Mouse (Mus musculus): ENCODE results near the gene Ppil4. TPM values are rescaled to one million over a fixed set of nuclear protein-coding genes. Genes with fewer than 3 reads are reported as not detected.

The Ppil4 gene
- total and polyA plus RNA-seq, 2 experiments from 2014 or later: 13.7 to 24.9 TPM

DNA sequence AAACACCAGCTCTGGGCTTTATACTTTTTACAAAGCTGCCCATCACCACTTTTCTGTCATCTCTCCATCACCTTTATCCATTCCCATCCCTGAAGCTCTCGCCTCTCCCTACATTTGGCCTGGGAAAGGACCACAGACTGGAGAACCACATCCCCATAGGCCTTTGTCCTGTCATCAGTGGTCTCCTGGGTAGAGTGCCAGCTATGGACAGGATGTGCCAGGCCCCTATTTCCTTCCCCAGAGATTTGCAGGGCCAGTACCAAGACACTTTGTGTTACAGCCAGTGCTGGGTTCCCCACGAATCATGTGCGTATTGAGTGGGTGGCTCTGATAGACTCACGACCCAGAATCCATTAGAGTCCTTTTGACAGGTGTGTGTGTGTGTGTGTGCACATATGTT is 53.3 kb downstream of the Ppil4 start:
- WGBS: 94% methylated on average over 4 of the region's 4 CpGs
- ATAC-seq (ENCODE audit: insufficient read depth, low read depth): no peak
- no peak overlapping the region for H3K4me2 ChIP-seq (ENCODE audit: low read depth, low read length)
- no peaks in the 10 kb centered on the region for H3K36me3 ChIP-seq (replicated peaks; ENCODE audit: control insufficient read depth, insufficient read depth, low read length)
- TF ChIP-seq CTCF (IDR thresholded peaks at IDR 0.05; ENCODE audit: low read depth): no peak
- TF ChIP-seq EP300 (IDR thresholded peaks at IDR 0.05; ENCODE audit: low read depth): no peak
- no peak overlapping the region for H3K9ac ChIP-seq (replicated peaks; ENCODE audit: low read depth, low read length)
- H3K4me1 ChIP-seq (ENCODE audit: control insufficient read depth, insufficient read depth): peaks cover 12% of the 10 kb centered on the region
- no peak overlapping the region for H3K4me3 ChIP-seq (ENCODE audit: low read depth, low read length)
- no peaks in the 10 kb centered on the region for H3K9me3 ChIP-seq (replicated peaks; ENCODE audit: control insufficient read depth, low read length)
- DNase-seq (ENCODE audit: low spot score): no peak
- H3K27ac ChIP-seq (ENCODE audit: low read depth): no peak overlapping the region
- H3K27me3 ChIP-seq (ENCODE audit: control insufficient read depth, insufficient read depth, low read length): no peaks in the 10 kb centered on the region; the same call in 1 of the 2 replicates

DNA sequence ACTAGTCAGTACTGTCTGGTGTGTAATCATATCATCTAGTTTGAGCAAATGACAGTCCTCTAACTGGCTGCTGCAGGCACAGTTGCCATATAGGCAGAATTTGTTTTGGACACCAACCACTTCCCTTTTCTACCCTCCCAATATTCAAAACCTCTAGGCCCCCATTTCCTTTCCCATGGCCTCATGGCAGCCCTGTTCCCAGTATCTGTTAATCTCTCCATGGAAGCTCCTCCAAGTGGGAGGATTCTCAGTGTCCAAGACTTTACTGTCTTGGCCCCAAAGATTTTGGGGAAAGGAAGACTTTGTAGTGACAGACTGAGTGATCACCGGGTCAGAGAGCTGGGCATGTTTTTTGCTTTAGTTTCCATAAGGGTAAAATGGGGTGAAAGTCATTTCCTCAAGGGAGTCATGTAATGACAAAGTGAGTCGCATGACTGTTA is 54.5 kb downstream of the Ppil4 start:
- Histone ChIP-seq H3K36me3 (replicated peaks; ENCODE audit: control insufficient read depth, insufficient read depth, low read length) (no peaks in the 10 kb centered on the region), H3K9me3 (replicated peaks; ENCODE audit: control insufficient read depth, low read length) (no peaks in the 10 kb centered on the region), H3K4me2 (ENCODE audit: low read depth, low read length) (no peak overlapping the region), H3K4me1 (ENCODE audit: control insufficient read depth, insufficient read depth) (no peaks in the 10 kb centered on the region), H3K4me3 (ENCODE audit: low read depth, low read length) (no peak overlapping the region), H3K9ac (replicated peaks; ENCODE audit: low read depth, low read length) (no peak overlapping the region), H3K27me3 (ENCODE audit: control insufficient read depth, insufficient read depth, low read length) (no peaks in the 10 kb centered on the region; the same call in 1 of the 2 replicates), H3K27ac (ENCODE audit: low read depth) (no peak overlapping the region)
- TF ChIP-seq CTCF (IDR thresholded peaks at IDR 0.05; ENCODE audit: low read depth) (no peak), EP300 (IDR thresholded peaks at IDR 0.05; ENCODE audit: low read depth) (no peak)
- WGBS: 66% methylated on average over 2 of the region's 2 CpGs
- DNase-seq (ENCODE audit: low spot score) (no peak), ATAC-seq (ENCODE audit: insufficient read depth, low read depth) (no peak)

DNA sequence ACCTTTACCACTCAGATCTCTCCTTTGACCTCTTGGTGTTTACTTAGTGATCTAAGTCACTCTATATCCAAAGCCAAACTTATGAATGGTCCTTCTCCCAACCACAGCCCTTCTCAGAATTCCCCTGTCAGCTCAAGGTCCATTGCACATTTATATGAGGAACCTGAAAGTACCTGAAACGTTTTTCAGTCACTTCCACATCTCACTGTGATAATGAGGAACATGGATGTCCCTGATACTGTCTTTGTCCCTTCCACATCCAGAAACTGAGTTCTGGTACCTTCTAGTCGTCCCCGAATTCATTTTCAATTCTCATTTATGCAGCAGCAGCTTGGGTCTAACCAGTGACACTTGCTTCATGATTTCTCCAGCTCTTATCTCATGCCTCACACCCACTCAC is 59.2 kb downstream of the Ppil4 start:
- Histone ChIP-seq H3K27me3 (ENCODE audit: control insufficient read depth, insufficient read depth, low read length) (no peaks in the 10 kb centered on the region), H3K9ac (replicated peaks; ENCODE audit: low read depth, low read length) (no peak overlapping the region), H3K4me1 (ENCODE audit: control insufficient read depth, insufficient read depth) (no peaks in the 10 kb centered on the region), H3K4me3 (ENCODE audit: low read depth, low read length) (no peak overlapping the region), H3K4me2 (ENCODE audit: low read depth, low read length) (no peak overlapping the region), H3K27ac (ENCODE audit: low read depth) (no peak overlapping the region), H3K36me3 (replicated peaks; ENCODE audit: control insufficient read depth, insufficient read depth, low read length) (no peaks in the 10 kb centered on the region), H3K9me3 (replicated peaks; ENCODE audit: control insufficient read depth, low read length) (no peaks in the 10 kb centered on the region)
- TF ChIP-seq EP300 (IDR thresholded peaks at IDR 0.05; ENCODE audit: low read depth) (no peak), CTCF (IDR thresholded peaks at IDR 0.05; ENCODE audit: low read depth) (no peak)
- DNase-seq (ENCODE audit: low spot score): no peak
- WGBS: 65% methylated on average over 3 of the region's 3 CpGs
- ATAC-seq (ENCODE audit: insufficient read depth, low read depth): no peak

DNA sequence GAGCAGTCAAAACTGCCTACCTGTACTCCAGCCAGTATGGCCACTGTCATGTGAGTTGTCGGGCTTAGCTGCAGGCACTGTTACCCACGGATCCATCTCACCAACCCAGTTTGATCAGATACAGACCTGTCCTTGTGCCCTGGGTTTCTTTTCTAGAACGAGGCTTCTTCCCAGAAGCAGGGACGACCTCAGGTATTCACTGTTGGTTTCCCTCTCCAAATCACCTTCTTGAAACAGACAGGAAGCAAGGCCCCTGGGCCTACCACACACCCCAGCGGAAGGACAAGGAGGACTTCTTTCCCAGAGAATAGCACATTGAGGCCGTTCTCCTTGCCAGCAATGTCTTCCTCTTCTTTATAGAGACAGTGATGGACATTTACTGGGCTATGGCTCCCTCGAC is 67.8 kb downstream of the Ppil4 start:
- 80% methylated on average over 7 of the region's 7 CpGs for WGBS
- Histone ChIP-seq H3K4me2 (ENCODE audit: low read depth, low read length) (no peak overlapping the region), H3K9me3 (replicated peaks; ENCODE audit: control insufficient read depth, low read length) (0 out of 2 replicates have a peak, but pooled peaks cover 2% of the 10 kb centered on the region), H3K27ac (ENCODE audit: low read depth) (no peak overlapping the region), H3K9ac (replicated peaks; ENCODE audit: low read depth, low read length) (no peak overlapping the region), H3K4me1 (ENCODE audit: control insufficient read depth, insufficient read depth) (no peaks in the 10 kb centered on the region), H3K36me3 (replicated peaks; ENCODE audit: control insufficient read depth, insufficient read depth, low read length) (no peaks in the 10 kb centered on the region), H3K4me3 (ENCODE audit: low read depth, low read length) (no peak overlapping the region), H3K27me3 (ENCODE audit: control insufficient read depth, insufficient read depth, low read length) (no peaks in the 10 kb centered on the region)
- no peak for TF ChIP-seq EP300 (IDR thresholded peaks at IDR 0.05; ENCODE audit: low read depth)
- TF ChIP-seq CTCF (IDR thresholded peaks at IDR 0.05; ENCODE audit: low read depth): no peak
- ATAC-seq (ENCODE audit: insufficient read depth, low read depth) (no peak), DNase-seq (ENCODE audit: low spot score) (no peak)

DNA sequence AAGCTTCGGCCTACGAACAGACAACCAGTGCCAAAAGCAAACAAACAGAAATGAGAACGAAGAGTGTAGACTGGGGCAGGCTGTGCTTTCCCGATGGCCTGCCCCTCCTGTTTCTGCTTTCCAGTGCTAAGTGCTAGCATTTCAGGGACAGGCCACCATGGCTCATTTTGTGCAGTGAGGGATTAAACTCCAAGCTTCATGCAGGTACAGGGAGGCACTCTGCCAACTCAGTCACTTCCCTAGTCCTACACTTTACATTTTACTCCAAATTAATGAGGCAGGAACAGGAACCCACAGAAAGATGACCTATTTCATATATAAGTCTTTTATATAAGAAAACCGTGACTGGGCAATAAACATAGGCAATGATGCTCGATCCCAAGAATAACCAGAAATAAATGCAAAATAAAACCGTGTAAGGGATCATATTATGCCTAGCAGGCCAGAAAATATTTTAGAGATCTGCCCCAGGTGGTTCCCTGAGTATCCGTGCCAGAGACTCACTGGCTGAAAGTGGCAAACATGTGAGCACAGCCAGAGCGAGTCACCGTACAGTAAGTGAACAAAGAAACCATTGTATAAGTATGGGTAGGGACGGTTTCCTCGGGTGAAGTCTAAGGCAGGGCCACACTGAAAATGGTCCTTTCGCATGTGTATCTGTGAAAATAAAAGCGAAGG is 68.7 kb downstream of the Ppil4 start:
- Histone ChIP-seq H3K4me1 (ENCODE audit: control insufficient read depth, insufficient read depth) (no peaks in the 10 kb centered on the region), H3K36me3 (replicated peaks; ENCODE audit: control insufficient read depth, insufficient read depth, low read length) (no peaks in the 10 kb centered on the region), H3K9me3 (replicated peaks; ENCODE audit: control insufficient read depth, low read length) (0 out of 2 replicates have a peak, but pooled peaks cover 2% of the 10 kb centered on the region), H3K4me2 (ENCODE audit: low read depth, low read length) (no peak overlapping the region), H3K9ac (replicated peaks; ENCODE audit: low read depth, low read length) (no peak overlapping the region), H3K27ac (ENCODE audit: low read depth) (no peak overlapping the region), H3K27me3 (ENCODE audit: control insufficient read depth, insufficient read depth, low read length) (0 out of 2 replicates have a peak, but pooled peaks cover under 1% of the 10 kb centered on the region), H3K4me3 (ENCODE audit: low read depth, low read length) (no peak overlapping the region)
- ATAC-seq (ENCODE audit: insufficient read depth, low read depth) (no peak), DNase-seq (ENCODE audit: low spot score) (no peak)
- 85% methylated on average over 14 of the region's 14 CpGs for WGBS
- TF ChIP-seq CTCF (IDR thresholded peaks at IDR 0.05; ENCODE audit: low read depth) (no peak), EP300 (IDR thresholded peaks at IDR 0.05; ENCODE audit: low read depth) (no peak)

Data from heart, postnatal 0 days (tissue).